Mouse (Mus musculus): ENCODE measurements around the gene Cdk6. TPM values are rescaled to one million over a fixed set of nuclear protein-coding genes. Genes with fewer than 3 reads are reported as not detected.

Gene Cdk6
- polyA plus RNA-seq, 1 experiment from 2014 or later, result 36.0 TPM

DNA sequence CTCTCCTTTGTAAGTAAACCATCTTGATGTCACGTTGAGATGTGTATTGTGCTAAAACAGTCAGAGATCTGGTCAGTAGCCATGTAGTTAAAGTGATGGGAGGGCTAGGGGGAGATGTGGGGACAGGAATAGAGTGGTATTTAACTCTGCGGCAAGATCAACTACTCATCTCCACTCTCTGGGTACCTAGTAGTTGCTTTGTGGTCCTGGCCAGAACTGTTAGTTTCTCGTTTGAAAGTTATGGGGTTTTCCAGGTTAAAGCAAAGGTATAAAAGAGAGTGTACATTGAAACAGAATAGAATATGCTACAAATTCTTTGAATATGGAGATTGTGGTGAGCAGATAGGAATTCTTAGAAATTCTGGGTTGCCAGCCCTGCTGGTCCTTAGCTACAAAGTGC, 136.4 kb downstream of the Cdk6 start:
- no peak overlapping the region for H3K9ac ChIP-seq
- H3K4me2 ChIP-seq (replicated peaks), result no peak overlapping the region
- WGBS, result 81% methylated on average over 3 of the region's 3 CpGs

DNA sequence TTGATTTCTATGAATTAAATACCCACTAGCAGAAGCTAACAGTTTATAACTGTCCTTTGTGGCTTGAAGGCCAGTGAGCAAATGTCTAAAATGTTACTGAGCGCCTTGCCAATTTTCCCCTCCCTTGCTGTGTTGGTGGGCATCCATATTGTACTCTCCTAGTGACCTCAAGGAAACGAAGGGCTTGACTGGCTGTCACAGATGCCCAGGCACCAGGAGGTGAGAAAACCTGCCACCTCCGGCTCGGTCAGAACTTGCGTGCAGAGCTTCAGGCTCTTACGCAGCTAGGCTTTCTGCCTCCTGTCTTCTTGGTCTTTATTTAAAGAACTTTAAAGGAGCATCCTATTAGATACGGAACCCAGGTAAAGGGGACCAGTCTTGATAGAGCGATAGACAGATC, 136.9 kb downstream of the Cdk6 start:
- Histone ChIP-seq H3K36me3 (no peaks in the 10 kb centered on the region), H3K9ac (no peak overlapping the region), H3K9me3 (replicated peaks) (no peaks in the 10 kb centered on the region), H3K4me3 (replicated peaks) (no peak overlapping the region), H3K27ac (replicated peaks) (no peak overlapping the region), H3K27me3 (no peaks in the 10 kb centered on the region), H3K4me1 (no peaks in the 10 kb centered on the region), H3K4me2 (replicated peaks) (no peak overlapping the region)
- 92% methylated on average over 8 of the region's 8 CpGs for WGBS
- ATAC-seq (ENCODE audit: insufficient number of reproducible peaks, low FRiP score, low TSS enrichment, low read depth), result no peak

More for the DNA sequence above, 136.4 kb downstream of the Cdk6 start:
- no peak for ATAC-seq (ENCODE audit: insufficient number of reproducible peaks, low FRiP score, low TSS enrichment, low read depth)
- no peaks in the 10 kb centered on the region for H3K4me1 ChIP-seq
- no peak overlapping the region for H3K27ac ChIP-seq (replicated peaks)
- no peaks in the 10 kb centered on the region for H3K36me3 ChIP-seq
- no peaks in the 10 kb centered on the region for H3K27me3 ChIP-seq
- no peak overlapping the region for H3K4me3 ChIP-seq (replicated peaks)
- H3K9me3 ChIP-seq (replicated peaks), result no peaks in the 10 kb centered on the region

DNA sequence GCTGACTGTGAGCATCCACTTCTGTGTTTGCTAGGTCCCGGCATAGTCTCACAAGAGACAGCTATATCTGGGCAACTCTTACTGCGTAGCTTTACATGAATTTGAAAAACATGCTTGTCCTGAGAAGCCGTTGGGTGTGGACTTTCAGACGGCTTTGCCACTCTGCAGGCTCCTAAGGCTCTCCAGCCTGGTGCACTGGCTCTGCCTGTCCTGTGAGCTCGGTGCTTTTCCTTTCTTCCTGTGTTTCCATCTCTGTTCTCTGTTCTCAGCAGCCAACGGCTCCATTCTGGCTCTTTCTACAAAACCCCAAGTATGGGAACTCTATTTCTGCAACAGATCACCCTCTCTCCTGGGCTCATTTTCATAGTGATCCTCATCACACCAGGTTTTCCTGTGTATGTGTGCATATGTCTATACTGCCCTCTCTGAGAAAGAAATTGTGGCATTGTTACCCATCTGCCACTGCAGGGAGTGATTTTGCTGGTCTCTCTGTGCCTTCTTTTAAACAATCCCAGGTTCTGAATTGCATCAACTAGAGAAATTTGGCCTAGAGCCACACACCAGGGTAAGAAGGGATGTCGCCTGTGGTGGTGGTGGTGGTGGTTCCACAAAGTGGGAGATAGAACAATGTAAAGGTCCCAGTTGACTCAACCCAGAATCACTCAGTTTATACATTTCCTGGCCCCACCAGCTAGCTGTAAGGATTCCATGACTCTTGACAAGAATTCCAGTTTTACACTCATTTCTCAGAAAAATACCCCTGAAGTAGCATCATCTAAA, 137.9 kb downstream of the Cdk6 start:
- H3K27me3 ChIP-seq, result no peaks in the 10 kb centered on the region
- no peak overlapping the region for H3K27ac ChIP-seq (replicated peaks)
- no peak overlapping the region for H3K9ac ChIP-seq
- H3K4me1 ChIP-seq, result no peaks in the 10 kb centered on the region
- H3K36me3 ChIP-seq, result no peaks in the 10 kb centered on the region
- no peaks in the 10 kb centered on the region for H3K9me3 ChIP-seq (replicated peaks)
- 76% methylated on average over 7 of the region's 7 CpGs for WGBS
- ATAC-seq (ENCODE audit: insufficient number of reproducible peaks, low FRiP score, low TSS enrichment, low read depth), result no peak
- no peak overlapping the region for H3K4me2 ChIP-seq (replicated peaks)
- no peak overlapping the region for H3K4me3 ChIP-seq (replicated peaks)

DNA sequence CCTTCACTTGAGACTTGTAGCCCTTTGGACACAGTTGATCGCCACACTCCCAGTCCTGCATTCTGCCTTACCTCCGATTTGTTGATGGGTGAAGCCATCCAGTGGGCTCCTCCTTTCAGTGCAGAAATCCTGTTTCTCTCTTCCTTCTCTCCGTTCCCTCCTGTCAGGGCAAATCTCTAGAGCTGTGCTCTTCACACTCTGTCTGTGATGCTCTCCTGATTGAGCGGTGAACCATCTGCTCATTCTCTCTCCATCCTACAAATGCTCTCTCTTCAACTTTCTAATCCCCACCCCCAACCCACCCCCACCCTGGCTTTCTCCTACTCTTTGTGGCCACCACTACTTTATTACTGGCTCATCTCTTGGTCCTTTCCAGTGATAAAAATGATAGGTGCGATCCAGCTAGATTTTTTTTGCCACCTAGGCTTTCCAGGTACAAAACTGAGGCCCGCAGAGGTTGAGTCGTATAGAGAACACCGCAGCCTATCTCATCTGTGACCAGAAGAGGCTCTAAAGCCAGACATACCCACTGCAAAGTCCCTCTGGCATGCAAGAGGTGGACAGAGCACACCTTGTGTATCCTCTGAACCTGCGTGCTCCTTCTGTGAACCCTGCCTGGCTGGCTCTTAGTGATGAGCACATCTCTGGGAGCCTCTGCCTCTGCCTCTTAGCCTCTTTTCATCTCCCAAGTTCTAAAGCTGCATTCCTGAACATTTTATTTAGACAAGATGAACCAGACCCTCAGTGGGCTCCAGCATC, 139.5 kb downstream of the Cdk6 start:
- H3K9me3 ChIP-seq (replicated peaks), result no peaks in the 10 kb centered on the region
- no peak for ATAC-seq (ENCODE audit: insufficient number of reproducible peaks, low FRiP score, low TSS enrichment, low read depth)
- H3K9ac ChIP-seq, result no peak overlapping the region
- H3K27ac ChIP-seq (replicated peaks), result no peak overlapping the region
- H3K4me3 ChIP-seq (replicated peaks), result no peak overlapping the region
- no peak overlapping the region for H3K4me2 ChIP-seq (replicated peaks)
- H3K36me3 ChIP-seq, result peaks cover 5% of the 10 kb centered on the region; the same call in 1 of the 2 replicates
- 93% methylated on average over 9 of the region's 9 CpGs for WGBS
- H3K27me3 ChIP-seq, result no peaks in the 10 kb centered on the region
- no peaks in the 10 kb centered on the region for H3K4me1 ChIP-seq

DNA sequence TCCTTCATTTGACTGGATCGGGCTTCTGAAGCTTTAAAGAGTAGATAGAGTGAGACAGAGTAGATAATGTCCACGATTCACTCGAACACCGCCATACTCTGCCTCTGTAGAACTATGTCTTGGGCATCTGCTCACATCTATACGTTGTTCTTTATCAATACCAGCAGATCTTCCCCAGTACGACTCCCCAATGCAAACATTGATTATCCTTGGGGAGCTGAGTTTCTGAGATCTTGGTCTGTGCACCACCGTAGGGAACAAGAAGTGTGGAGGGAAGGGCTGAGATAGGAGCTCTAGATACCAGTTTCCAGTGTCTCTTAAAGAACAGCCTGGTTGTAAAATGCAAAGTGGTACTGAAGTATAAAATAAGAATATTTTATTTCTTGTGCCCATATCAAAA, 141.2 kb downstream of the Cdk6 start:
- Histone ChIP-seq H3K36me3 (peaks cover 5% of the 10 kb centered on the region; the same call in 1 of the 2 replicates), H3K9ac (no peak overlapping the region), H3K4me2 (replicated peaks) (no peak overlapping the region), H3K27ac (replicated peaks) (no peak overlapping the region), H3K4me3 (replicated peaks) (no peak overlapping the region), H3K27me3 (no peaks in the 10 kb centered on the region), H3K9me3 (replicated peaks) (no peaks in the 10 kb centered on the region), H3K4me1 (no peaks in the 10 kb centered on the region)
- WGBS, result 88% methylated on average over 7 of the region's 7 CpGs
- ATAC-seq (ENCODE audit: insufficient number of reproducible peaks, low FRiP score, low TSS enrichment, low read depth), result no peak

DNA sequence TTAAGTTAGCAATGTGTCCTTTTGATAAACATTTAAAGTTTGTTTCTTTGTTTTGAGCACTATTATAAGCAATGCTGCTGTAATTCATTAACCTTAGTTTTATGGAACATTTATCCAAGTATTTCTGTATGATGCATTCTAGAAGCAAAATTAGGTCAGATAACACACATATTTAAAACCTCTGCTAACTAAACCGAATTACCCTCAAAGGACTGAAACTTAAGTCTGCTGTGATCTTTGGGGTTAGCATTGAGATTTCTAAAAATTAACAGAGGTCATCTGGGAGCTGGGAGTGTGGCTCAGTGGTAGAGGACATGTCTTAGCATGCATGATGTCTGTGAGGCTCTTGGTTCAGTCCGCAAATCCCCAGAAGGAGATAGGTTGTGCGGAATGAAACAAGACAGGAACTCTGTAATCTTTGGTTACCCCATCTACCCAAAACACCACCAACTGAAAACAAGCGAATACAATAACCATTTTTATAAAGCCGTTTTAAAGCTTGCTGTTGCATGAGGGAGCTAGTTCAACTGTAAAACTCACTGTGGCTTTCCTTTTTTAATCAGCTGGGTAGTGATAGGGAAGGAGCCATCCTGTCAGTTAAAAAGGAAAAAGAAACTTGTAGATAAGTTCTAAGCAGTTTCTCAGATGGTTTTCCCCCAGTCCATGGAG, 141.9 kb downstream of the Cdk6 start:
- Histone ChIP-seq H3K4me3 (replicated peaks) (no peak overlapping the region), H3K4me1 (peaks cover 2% of the 10 kb centered on the region; the same call in 1 of the 2 replicates), H3K9ac (no peak overlapping the region), H3K27ac (replicated peaks) (no peak overlapping the region), H3K27me3 (no peaks in the 10 kb centered on the region), H3K9me3 (replicated peaks) (no peaks in the 10 kb centered on the region), H3K36me3 (peaks cover 5% of the 10 kb centered on the region; the same call in 1 of the 2 replicates), H3K4me2 (replicated peaks) (no peak overlapping the region)
- ATAC-seq (ENCODE audit: insufficient number of reproducible peaks, low FRiP score, low TSS enrichment, low read depth), result no peak
- 82% methylated on average over 5 of the region's 5 CpGs for WGBS

DNA sequence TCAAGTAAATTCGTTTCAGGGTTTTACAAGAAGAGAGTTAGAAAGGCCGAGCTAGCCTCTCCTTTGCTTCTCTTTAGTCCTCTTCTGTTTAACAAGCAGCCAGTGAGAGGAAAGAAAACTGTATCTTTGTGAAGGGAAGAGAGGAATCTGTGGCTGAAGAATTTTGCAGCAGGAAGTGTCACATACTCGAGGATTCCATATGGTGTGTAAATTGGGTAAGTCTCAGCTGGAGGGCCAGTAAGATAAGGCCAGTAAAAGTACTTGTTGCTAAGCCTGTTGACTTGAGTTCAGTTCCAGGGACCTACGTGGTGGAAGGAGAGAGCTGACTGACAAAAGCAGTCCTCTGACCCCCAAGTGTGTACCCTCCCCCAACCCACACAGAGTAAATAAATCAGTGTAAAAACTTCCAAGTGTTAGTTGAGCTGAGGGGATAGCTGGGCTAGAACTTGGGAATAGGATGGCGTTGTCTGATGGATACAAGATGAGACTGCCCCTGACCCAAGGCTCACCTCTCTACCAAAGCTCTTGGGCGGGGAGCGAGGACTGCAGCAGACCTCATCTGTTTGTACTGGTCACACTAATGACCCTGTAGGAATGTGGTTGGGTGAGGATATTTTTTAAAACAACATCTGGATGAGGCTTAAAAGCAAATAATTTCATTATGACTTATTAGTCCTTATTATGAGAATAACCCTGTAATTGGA, 145.4 kb downstream of the Cdk6 start:
- Histone ChIP-seq H3K4me1 (peaks cover 4% of the 10 kb centered on the region; the same call in 1 of the 2 replicates), H3K4me2 (replicated peaks) (no peak overlapping the region), H3K9ac (no peak overlapping the region), H3K9me3 (replicated peaks) (no peaks in the 10 kb centered on the region), H3K4me3 (replicated peaks) (no peak overlapping the region), H3K27ac (replicated peaks) (no peak overlapping the region), H3K36me3 (peaks cover 5% of the 10 kb centered on the region; the same call in 1 of the 2 replicates), H3K27me3 (no peaks in the 10 kb centered on the region)
- ATAC-seq (ENCODE audit: insufficient number of reproducible peaks, low FRiP score, low TSS enrichment, low read depth), result no peak
- WGBS, result 53% methylated on average over 7 of the region's 7 CpGs

DNA sequence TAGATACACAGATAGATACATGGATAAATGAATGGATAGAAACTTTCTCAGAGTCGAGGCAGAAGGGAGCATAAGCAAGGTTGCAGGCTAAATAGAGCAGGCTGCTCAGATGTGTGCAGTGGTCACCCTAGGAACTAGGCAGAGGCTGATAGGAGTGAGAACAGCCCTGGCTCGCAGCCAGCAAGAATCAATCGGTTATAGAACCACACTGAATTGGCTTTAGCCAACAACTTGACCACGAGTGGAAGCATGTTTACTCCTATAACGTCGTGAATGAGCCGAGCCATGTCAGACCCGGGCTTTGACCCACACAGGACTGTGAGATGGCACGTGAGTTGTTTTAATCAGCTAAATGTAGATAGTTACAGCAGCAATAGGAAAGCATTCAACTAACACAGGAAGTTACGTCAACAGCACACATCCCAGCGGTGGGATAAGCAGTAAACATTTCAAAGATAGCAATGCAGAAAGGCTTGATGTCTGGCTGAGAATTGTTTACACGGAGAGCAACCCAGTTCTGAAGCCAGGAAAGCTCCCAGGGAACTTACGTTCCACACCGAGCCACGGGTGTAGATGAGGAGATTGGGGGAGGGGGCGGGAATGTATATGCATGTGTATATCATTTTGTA, 147.0 kb downstream of the Cdk6 start:
- Histone ChIP-seq H3K27ac (replicated peaks) (no peak overlapping the region), H3K4me1 (peaks cover 4% of the 10 kb centered on the region; the same call in 1 of the 2 replicates), H3K9me3 (replicated peaks) (no peaks in the 10 kb centered on the region), H3K4me2 (replicated peaks) (no peak overlapping the region), H3K36me3 (peaks cover 5% of the 10 kb centered on the region; the same call in 1 of the 2 replicates), H3K27me3 (no peaks in the 10 kb centered on the region), H3K9ac (no peak overlapping the region), H3K4me3 (replicated peaks) (no peak overlapping the region)
- no peak for ATAC-seq (ENCODE audit: insufficient number of reproducible peaks, low FRiP score, low TSS enrichment, low read depth)
- WGBS, result 64% methylated on average over 16 of the region's 16 CpGs

DNA sequence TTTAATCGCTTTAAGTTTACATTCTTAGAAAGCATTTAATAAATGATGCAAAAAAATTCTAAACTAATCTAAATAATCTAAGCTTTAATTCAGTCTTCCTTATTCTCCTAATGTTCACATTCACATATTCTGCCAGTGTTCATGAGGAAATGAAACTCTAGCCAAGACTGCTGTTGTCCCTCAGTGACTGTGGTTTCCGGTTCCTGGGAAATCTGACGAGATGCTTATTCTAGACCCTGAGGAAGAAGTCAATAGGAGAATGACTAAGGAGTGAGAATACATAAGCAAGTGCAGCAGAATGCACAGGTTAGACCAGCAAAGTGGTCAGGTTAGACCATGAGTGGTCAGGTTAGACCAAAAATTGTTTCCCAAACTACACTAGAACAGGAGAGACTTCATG, 149.1 kb downstream of the Cdk6 start:
- Histone ChIP-seq H3K4me2 (replicated peaks) (no peak overlapping the region), H3K36me3 (no peaks in the 10 kb centered on the region), H3K4me1 (peaks cover 4% of the 10 kb centered on the region; the same call in 1 of the 2 replicates), H3K9ac (no peak overlapping the region), H3K27ac (replicated peaks) (no peak overlapping the region), H3K4me3 (replicated peaks) (no peak overlapping the region), H3K9me3 (replicated peaks) (no peaks in the 10 kb centered on the region), H3K27me3 (no peaks in the 10 kb centered on the region)
- no peak for ATAC-seq (ENCODE audit: insufficient number of reproducible peaks, low FRiP score, low TSS enrichment, low read depth)
- 86% methylated on average over 3 of the region's 3 CpGs for WGBS

DNA sequence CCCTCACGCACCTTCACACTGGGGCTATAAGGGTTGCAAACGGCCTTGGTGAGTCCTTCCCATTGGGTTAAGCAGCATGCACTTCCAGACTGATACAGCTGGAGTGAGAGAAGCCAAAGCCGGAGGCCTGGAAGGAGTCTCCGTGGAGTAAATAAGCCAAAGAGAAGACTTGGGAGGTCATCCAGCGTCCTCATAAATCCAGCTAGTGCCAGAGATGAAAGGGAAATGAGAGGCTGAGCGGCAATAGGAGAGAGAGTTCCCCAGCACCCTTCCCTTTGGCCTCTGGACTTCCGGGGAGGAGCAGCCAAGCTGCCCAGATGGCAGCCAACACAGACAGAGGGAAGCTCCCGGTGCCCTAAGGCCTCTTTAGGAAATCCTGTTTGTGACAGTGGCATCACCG, 149.8 kb downstream of the Cdk6 start:
- H3K4me3 ChIP-seq (replicated peaks), result no peak overlapping the region
- peaks cover 4% of the 10 kb centered on the region; the same call in 1 of the 2 replicates for H3K4me1 ChIP-seq
- no peak overlapping the region for H3K27ac ChIP-seq (replicated peaks)
- no peaks in the 10 kb centered on the region for H3K36me3 ChIP-seq
- no peaks in the 10 kb centered on the region for H3K27me3 ChIP-seq
- no peak for ATAC-seq (ENCODE audit: insufficient number of reproducible peaks, low FRiP score, low TSS enrichment, low read depth)
- no peaks in the 10 kb centered on the region for H3K9me3 ChIP-seq (replicated peaks)
- H3K4me2 ChIP-seq (replicated peaks), result no peak overlapping the region
- 78% methylated on average over 9 of the region's 9 CpGs for WGBS
- no peak overlapping the region for H3K9ac ChIP-seq

Measured in embryonic facial prominence, embryonic 15.5 days (tissue).